Mouse (Mus musculus): ENCODE results near the gene Fer. TPM values are rescaled to one million over a fixed set of nuclear protein-coding genes. Genes with fewer than 3 reads are reported as not detected.

Gene Fer
- polyA plus RNA-seq, 1 experiment = 0.56 TPM

GRCm38 (mm10) chr17:64167731-64168130 is 304.9 kb downstream of the Fer start:
- Histone ChIP-seq H3K27ac (ENCODE audit: insufficient read depth, low read length) (no peak overlapping the region), H3K4me3 (ENCODE audit: extremely low read depth, insufficient read depth, insufficient read length) (no peak overlapping the region), H3K4me1 (ENCODE audit: control insufficient read depth, insufficient read depth, insufficient read length) (no peaks in the 10 kb centered on the region), H3K27me3 (ENCODE audit: control insufficient read depth, insufficient read depth, low read length) (no peaks in the 10 kb centered on the region), H3K36me3 (ENCODE audit: control insufficient read depth, insufficient read depth, low read length) (no peaks in the 10 kb centered on the region)
- TF ChIP-seq POLR2A (IDR thresholded peaks at IDR 0.05; ENCODE audit: low read depth, low read length) (no peak), CTCF (IDR thresholded peaks at IDR 0.05; ENCODE audit: extremely low read depth, insufficient read depth, insufficient read length, insufficient replicate concordance) (no peak)
- 86% methylated on average over 5 of the region's 5 CpGs for WGBS
- no peak for DNase-seq (ENCODE audit: low read depth in 1 of 2, low spot score in 2 of 2)

DNA sequence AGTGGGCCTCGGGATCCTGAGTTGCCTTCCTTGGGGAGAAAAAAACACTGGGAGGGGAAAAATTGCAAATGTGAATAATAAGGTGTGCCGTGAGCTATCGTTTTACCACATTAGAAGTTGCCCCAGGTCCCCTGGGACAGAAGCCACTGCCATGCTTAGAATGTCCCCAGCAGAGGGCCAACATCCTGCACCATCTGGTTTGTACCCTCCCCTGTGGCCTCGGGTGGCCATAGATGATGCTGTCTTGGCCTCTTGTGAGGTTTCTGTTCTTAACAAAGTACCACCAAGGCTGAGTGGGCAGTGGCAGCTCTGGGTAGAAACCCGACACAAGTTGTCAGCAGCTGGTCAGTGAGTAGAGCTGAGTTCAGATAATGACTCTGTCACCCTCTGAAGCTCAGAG is 307.2 kb downstream of the Fer start:
- Histone ChIP-seq H3K36me3 (ENCODE audit: control insufficient read depth, insufficient read depth, low read length) (no peaks in the 10 kb centered on the region), H3K27me3 (ENCODE audit: control insufficient read depth, insufficient read depth, low read length) (no peaks in the 10 kb centered on the region), H3K4me3 (ENCODE audit: extremely low read depth, insufficient read depth, insufficient read length) (no peak overlapping the region), H3K4me1 (ENCODE audit: control insufficient read depth, insufficient read depth, insufficient read length) (no peaks in the 10 kb centered on the region), H3K27ac (ENCODE audit: insufficient read depth, low read length) (no peak overlapping the region)
- TF ChIP-seq CTCF (IDR thresholded peaks at IDR 0.05; ENCODE audit: extremely low read depth, insufficient read depth, insufficient read length, insufficient replicate concordance) (no peak), POLR2A (IDR thresholded peaks at IDR 0.05; ENCODE audit: low read depth, low read length) (no peak)
- WGBS = 48% methylated on average over 5 of the region's 5 CpGs
- DNase-seq (ENCODE audit: low read depth in 1 of 2, low spot score in 2 of 2) = no peak

GRCm38 (mm10) chr17:64172474-64172873 is 309.6 kb downstream of the Fer start:
- 69% methylated on average over 2 of the region's 2 CpGs for WGBS
- no peaks in the 10 kb centered on the region for H3K27me3 ChIP-seq (ENCODE audit: control insufficient read depth, insufficient read depth, low read length)

DNA sequence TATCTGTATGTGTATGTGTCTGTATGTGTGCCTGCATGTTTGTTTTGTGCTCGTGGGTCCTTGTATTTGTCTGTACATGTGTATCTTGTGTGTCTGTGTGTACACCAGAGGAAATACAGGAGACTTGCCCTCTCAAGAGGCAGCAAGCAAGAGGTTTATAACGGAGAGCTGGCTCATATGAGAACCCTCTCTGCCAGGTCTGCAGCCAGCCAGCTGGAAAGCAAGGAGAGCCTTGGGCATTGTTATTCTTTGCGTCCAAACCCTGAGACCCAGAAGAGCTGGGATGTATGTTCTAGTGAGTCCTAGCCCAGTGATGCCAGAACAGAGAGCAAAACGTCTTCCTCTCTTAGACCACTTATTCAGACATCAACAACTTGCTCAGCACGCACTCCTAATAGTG is 317.7 kb downstream of the Fer start:
- H3K27ac ChIP-seq (ENCODE audit: insufficient read depth, low read length) = no peak overlapping the region
- H3K4me3 ChIP-seq (ENCODE audit: extremely low read depth, insufficient read depth, insufficient read length) = no peak overlapping the region
- DNase-seq (ENCODE audit: low read depth in 1 of 2, low spot score in 2 of 2) = no peak
- WGBS = 88% methylated on average over 5 of the region's 5 CpGs
- H3K4me1 ChIP-seq (ENCODE audit: control insufficient read depth, insufficient read depth, insufficient read length) = no peaks in the 10 kb centered on the region
- no peak for TF ChIP-seq CTCF (IDR thresholded peaks at IDR 0.05; ENCODE audit: extremely low read depth, insufficient read depth, insufficient read length, insufficient replicate concordance)
- TF ChIP-seq POLR2A (IDR thresholded peaks at IDR 0.05; ENCODE audit: low read depth, low read length) = no peak
- no peaks in the 10 kb centered on the region for H3K36me3 ChIP-seq (ENCODE audit: control insufficient read depth, insufficient read depth, low read length)
- H3K27me3 ChIP-seq (ENCODE audit: control insufficient read depth, insufficient read depth, low read length) = no peaks in the 10 kb centered on the region

More at GRCm38 (mm10) chr17:64172474-64172873, 309.6 kb downstream of the Fer start:
- H3K4me1 ChIP-seq (ENCODE audit: control insufficient read depth, insufficient read depth, insufficient read length) = no peaks in the 10 kb centered on the region
- H3K4me3 ChIP-seq (ENCODE audit: extremely low read depth, insufficient read depth, insufficient read length) = no peak overlapping the region
- no peak for TF ChIP-seq POLR2A (IDR thresholded peaks at IDR 0.05; ENCODE audit: low read depth, low read length)
- TF ChIP-seq CTCF (IDR thresholded peaks at IDR 0.05; ENCODE audit: extremely low read depth, insufficient read depth, insufficient read length, insufficient replicate concordance) = no peak
- H3K36me3 ChIP-seq (ENCODE audit: control insufficient read depth, insufficient read depth, low read length) = no peaks in the 10 kb centered on the region
- DNase-seq (ENCODE audit: low read depth in 1 of 2, low spot score in 2 of 2) = no peak
- no peak overlapping the region for H3K27ac ChIP-seq (ENCODE audit: insufficient read depth, low read length)

- no peaks in the 10 kb centered on the region for H3K27me3 ChIP-seq (ENCODE audit: control insufficient read depth, insufficient read depth, low read length)
- 71% methylated on average over 3 of the region's 3 CpGs for WGBS
- no peaks in the 10 kb centered on the region for H3K36me3 ChIP-seq (ENCODE audit: control insufficient read depth, insufficient read depth, low read length)
- no peak overlapping the region for H3K4me3 ChIP-seq (ENCODE audit: extremely low read depth, insufficient read depth, insufficient read length)
- no peaks in the 10 kb centered on the region for H3K4me1 ChIP-seq (ENCODE audit: control insufficient read depth, insufficient read depth, insufficient read length)
- H3K27ac ChIP-seq (ENCODE audit: insufficient read depth, low read length) = no peak overlapping the region
- DNase-seq (ENCODE audit: low read depth in 1 of 2, low spot score in 2 of 2) = no peak
- no peak for TF ChIP-seq CTCF (IDR thresholded peaks at IDR 0.05; ENCODE audit: extremely low read depth, insufficient read depth, insufficient read length, insufficient replicate concordance)
- TF ChIP-seq POLR2A (IDR thresholded peaks at IDR 0.05; ENCODE audit: low read depth, low read length) = no peak
Measured at GRCm38 (mm10) chr17:64181291-64181690, 318.4 kb downstream of the Fer start.

- Histone ChIP-seq H3K4me3 (ENCODE audit: extremely low read depth, insufficient read depth, insufficient read length) (no peak overlapping the region), H3K27me3 (ENCODE audit: control insufficient read depth, insufficient read depth, low read length) (no peaks in the 10 kb centered on the region), H3K36me3 (ENCODE audit: control insufficient read depth, insufficient read depth, low read length) (no peaks in the 10 kb centered on the region), H3K4me1 (ENCODE audit: control insufficient read depth, insufficient read depth, insufficient read length) (no peaks in the 10 kb centered on the region), H3K27ac (ENCODE audit: insufficient read depth, low read length) (no peak overlapping the region)
- DNase-seq (ENCODE audit: low read depth in 1 of 2, low spot score in 2 of 2) = no peak
- TF ChIP-seq CTCF (IDR thresholded peaks at IDR 0.05; ENCODE audit: extremely low read depth, insufficient read depth, insufficient read length, insufficient replicate concordance) = no peak
- TF ChIP-seq POLR2A (IDR thresholded peaks at IDR 0.05; ENCODE audit: low read depth, low read length) = no peak
- WGBS = 66% methylated on average over 3 of the region's 3 CpGs
Measured at GRCm38 (mm10) chr17:64182599-64182998, 319.7 kb downstream of the Fer start.

GRCm38 (mm10) chr17:64183196-64183595 is 320.3 kb downstream of the Fer start:
- 55% methylated on average over 5 of the region's 5 CpGs for WGBS
- no peak overlapping the region for H3K4me3 ChIP-seq (ENCODE audit: extremely low read depth, insufficient read depth, insufficient read length)
- DNase-seq (ENCODE audit: low read depth in 1 of 2, low spot score in 2 of 2) = no peak
- TF ChIP-seq POLR2A (IDR thresholded peaks at IDR 0.05; ENCODE audit: low read depth, low read length) (no peak), CTCF (IDR thresholded peaks at IDR 0.05; ENCODE audit: extremely low read depth, insufficient read depth, insufficient read length, insufficient replicate concordance) (no peak)
- no peaks in the 10 kb centered on the region for H3K4me1 ChIP-seq (ENCODE audit: control insufficient read depth, insufficient read depth, insufficient read length)
- no peaks in the 10 kb centered on the region for H3K36me3 ChIP-seq (ENCODE audit: control insufficient read depth, insufficient read depth, low read length)
- no peak overlapping the region for H3K27ac ChIP-seq (ENCODE audit: insufficient read depth, low read length)
- no peaks in the 10 kb centered on the region for H3K27me3 ChIP-seq (ENCODE audit: control insufficient read depth, insufficient read depth, low read length)

Other genes with a start within 250 kb of the Fer start
- 0.43 and 0.82 TPM in 2 replicates for gene A930002H24Rik, start 729 bp downstream of the Fer start, polyA plus RNA-seq (2012; rRNA removed)

Data from spleen, adult 2 months (tissue).